Mouse (Mus musculus): Measurements from ENCODE around the gene Fzr1. TPM values are rescaled to one million over a fixed set of nuclear protein-coding genes. Genes with fewer than 3 reads are reported as not detected.

Fzr1 gene
- total and polyA plus RNA-seq, 3 experiments: 20.7 to 115 TPM; not detected in 1

- TF ChIP-seq KAT2A (conservative IDR thresholded peaks at IDR 0.05; ENCODE audit: low read depth, low read length): no peak; the same call in 1 of the 2 replicates
- no peak for TF ChIP-seq USF1 (IDR thresholded peaks at IDR 0.05; ENCODE audit: low read depth, low read length)
- peak; percentile 15; the same call in 1 of the 2 replicates for TF ChIP-seq SMC3 (IDR thresholded peaks at IDR 0.05; ENCODE audit: low read depth, low read length)
- no peak for TF ChIP-seq ZNF384 (IDR thresholded peaks at IDR 0.05; ENCODE audit: low read depth, low read length)
- TF ChIP-seq MAFK (IDR thresholded peaks at IDR 0.05; ENCODE audit: borderline replicate concordance, low read depth, low read length): no peak
- TF ChIP-seq CTCF (IDR thresholded peaks at IDR 0.05 in 2 of 3, conservative IDR thresholded peaks at IDR 0.05 in 1 of 3; ENCODE audit: control insufficient read depth in 1 of 3, insufficient read depth in 1 of 3, low read depth in 2 of 3, low read length in 3 of 3, poor library complexity in 1 of 3, severe bottlenecking in 1 of 3): no peak
- peak; percentile 94 for TF ChIP-seq MXI1 (IDR thresholded peaks at IDR 0.05; ENCODE audit: low read depth, low read length)
- TF ChIP-seq TAL1 (IDR thresholded peaks at IDR 0.05; ENCODE audit: low read length): no peak
- no peak for TF ChIP-seq MAZ (IDR thresholded peaks at IDR 0.05; ENCODE audit: low read depth, low read length)
These were observed 58.4 kb downstream of the Fzr1 start (continued) for GRCm38 (mm10) chr10:81319741-81320549.

GRCm38 (mm10) chr10:81319330-81319699 lies 59.0 kb downstream of the Fzr1 start:
- H3K9ac ChIP-seq (ENCODE audit: control insufficient read depth, low read depth, low read length, poor library complexity, severe bottlenecking): peak overlapping the region; percentile 71
- peaks cover 2 to 6% of the 10 kb centered on the region in 2 experiments; a peak in 2 of 4 replicates for H3K36me3 ChIP-seq (ENCODE audit: control insufficient read depth in 1 of 2, insufficient read depth in 2 of 2, low read length in 2 of 2)
- H3K79me2 ChIP-seq (ENCODE audit: control insufficient read depth, insufficient read depth, low read length, poor library complexity): peaks cover 20% of the 10 kb centered on the region
- TF ChIP-seq RAD21 (IDR thresholded peaks at IDR 0.05; ENCODE audit: low read depth, low read length) (peak; percentile 2), CTCF (IDR thresholded peaks at IDR 0.05 in 2 of 3, conservative IDR thresholded peaks at IDR 0.05 in 1 of 3; ENCODE audit: control insufficient read depth in 1 of 3, insufficient read depth in 1 of 3, low read depth in 2 of 3, low read length in 3 of 3, poor library complexity in 1 of 3, severe bottlenecking in 1 of 3) (peak in 2 of 3 experiments; percentile 17 to 25; a peak in 3 of 6 replicates), CHD2 (IDR thresholded peaks at IDR 0.05; ENCODE audit: low read length) (no peak)
- H3K27me3 ChIP-seq (ENCODE audit: control insufficient read depth in 1 of 2, insufficient read depth in 2 of 2, low read length in 2 of 2): no peaks in the 10 kb centered on the region
- H3K27ac ChIP-seq (ENCODE audit: control insufficient read depth, low read depth, low read length): peak overlapping the region; percentile 81
- peak; percentile 56 for DNase-seq (ENCODE audit: low read depth, low spot score)
- peaks cover 0 to 12% of the 10 kb centered on the region in 2 experiments; a peak in 3 of 4 replicates for H3K4me1 ChIP-seq (ENCODE audit: control insufficient read depth in 1 of 2, insufficient read depth in 2 of 2, low read length in 2 of 2)
- no peaks in the 10 kb centered on the region for H3K9me3 ChIP-seq (replicated peaks; ENCODE audit: insufficient read depth, low read length)
- peak overlapping the region; percentile 61 to 85 for H3K4me3 ChIP-seq (ENCODE audit: control insufficient read depth in 1 of 2, insufficient read depth in 1 of 2, low read depth in 2 of 2, low read length in 2 of 2)

DNA sequence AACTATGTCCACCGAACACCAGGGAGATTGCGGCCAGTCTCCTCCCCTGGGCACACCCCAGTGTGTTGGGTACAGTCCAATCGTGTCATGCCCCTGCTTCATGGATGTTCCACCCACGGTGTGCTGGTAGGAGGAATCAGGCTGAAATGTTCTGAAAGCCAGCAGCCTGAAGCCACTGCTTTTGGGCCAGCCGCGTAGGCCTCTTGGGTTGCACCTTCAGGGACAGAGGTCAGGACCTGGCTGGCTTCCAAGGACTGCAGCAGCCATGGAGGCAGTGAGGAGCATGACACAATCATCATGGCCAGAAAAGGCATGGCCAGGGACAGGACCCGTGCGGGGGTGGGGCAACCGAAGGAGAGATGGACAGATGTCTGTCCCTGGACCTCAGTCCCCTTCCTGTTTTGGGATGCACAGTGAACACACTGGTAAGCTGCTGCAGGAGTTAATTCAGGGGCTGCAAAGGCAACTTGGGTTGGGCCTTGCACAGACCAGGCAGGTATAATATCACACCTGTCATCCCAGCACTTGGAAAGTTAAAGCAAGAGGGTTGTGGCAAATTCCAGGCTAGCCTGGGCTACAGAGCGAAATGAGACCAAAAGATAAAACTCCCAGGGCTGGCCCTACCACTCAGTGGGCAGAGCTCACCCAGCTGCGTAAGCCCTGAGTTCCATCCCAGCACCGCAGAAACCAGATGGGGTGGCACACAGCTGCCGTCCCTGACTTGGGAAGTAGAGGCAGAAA lies 59.6 kb downstream of the Fzr1 start:
- H3K4me1 ChIP-seq (ENCODE audit: control insufficient read depth in 1 of 2, insufficient read depth in 2 of 2, low read length in 2 of 2): peaks cover 0 to 12% of the 10 kb centered on the region in 2 experiments; a peak in 3 of 4 replicates
- H3K4me3 ChIP-seq (ENCODE audit: control insufficient read depth in 1 of 2, insufficient read depth in 1 of 2, low read depth in 2 of 2, low read length in 2 of 2): no peak overlapping the region; a peak in 1 of 4 replicates
- peaks cover 2 to 6% of the 10 kb centered on the region in 2 experiments; a peak in 3 of 4 replicates for H3K36me3 ChIP-seq (ENCODE audit: control insufficient read depth in 1 of 2, insufficient read depth in 2 of 2, low read length in 2 of 2)
- no peaks in the 10 kb centered on the region for H3K9me3 ChIP-seq (replicated peaks; ENCODE audit: insufficient read depth, low read length)
- peaks cover 20% of the 10 kb centered on the region for H3K79me2 ChIP-seq (ENCODE audit: control insufficient read depth, insufficient read depth, low read length, poor library complexity)
- H3K27me3 ChIP-seq (ENCODE audit: control insufficient read depth in 1 of 2, insufficient read depth in 2 of 2, low read length in 2 of 2): no peaks in the 10 kb centered on the region
- peak overlapping the region; percentile 71; the same call in 1 of the 2 replicates for H3K9ac ChIP-seq (ENCODE audit: control insufficient read depth, low read depth, low read length, poor library complexity, severe bottlenecking)
- H3K27ac ChIP-seq (ENCODE audit: control insufficient read depth, low read depth, low read length): no peak overlapping the region
- TF ChIP-seq MAFK (IDR thresholded peaks at IDR 0.05; ENCODE audit: borderline replicate concordance, low read depth, low read length) (no peak), MYB (IDR thresholded peaks at IDR 0.05; ENCODE audit: low read depth, low read length) (no peak), CTCF (IDR thresholded peaks at IDR 0.05 in 2 of 3, conservative IDR thresholded peaks at IDR 0.05 in 1 of 3; ENCODE audit: control insufficient read depth in 1 of 3, insufficient read depth in 1 of 3, low read depth in 2 of 3, low read length in 3 of 3, poor library complexity in 1 of 3, severe bottlenecking in 1 of 3) (no peak), SIN3A (IDR thresholded peaks at IDR 0.05; ENCODE audit: low read length) (no peak), RAD21 (IDR thresholded peaks at IDR 0.05; ENCODE audit: low read depth, low read length) (no peak), JUND (IDR thresholded peaks at IDR 0.05; ENCODE audit: low read depth, low read length) (no peak), CHD2 (IDR thresholded peaks at IDR 0.05; ENCODE audit: low read length) (no peak), ZMIZ1 (IDR thresholded peaks at IDR 0.05; ENCODE audit: low read depth, low read length) (no peak), ELF1 (IDR thresholded peaks at IDR 0.05; ENCODE audit: low read depth, low read length) (no peak)
- DNase-seq (ENCODE audit: low read depth, low spot score): no peak

Measured in MEL (cell line).